Mouse (Mus musculus): Measurements from ENCODE around the gene Ksr1. TPM values are rescaled to one million over a fixed set of nuclear protein-coding genes. Genes with fewer than 3 reads are reported as not detected.

Gene Ksr1
- total and polyA plus RNA-seq, 2 experiments from 2014 or later: 3.2 to 33.7 TPM

GRCm38 (mm10) chr11:79094727-79095126 is 51.5 kb downstream of the Ksr1 start:
- no peaks in the 10 kb centered on the region for H3K36me3 ChIP-seq (ENCODE audit: insufficient read depth, low read length)
- H3K4me2 ChIP-seq (ENCODE audit: low read depth, low read length, poor library complexity, severe bottlenecking): no peak overlapping the region
- no peak overlapping the region for H3K9ac ChIP-seq (replicated peaks; ENCODE audit: low read length, poor library complexity, severe bottlenecking)
- DNase-seq (ENCODE audit: low spot score) (no peak), ATAC-seq (ENCODE audit: low FRiP score) (no peak)
- H3K27ac ChIP-seq (ENCODE audit: low read depth, low read length): peak overlapping the region; percentile 43; the same call in 1 of the 2 replicates
- H3K9me3 ChIP-seq (ENCODE audit: low read length): no peaks in the 10 kb centered on the region
- WGBS: 59% methylated on average over 5 of the region's 5 CpGs
- no peak overlapping the region for H3K4me3 ChIP-seq (ENCODE audit: low read depth, low read length)
- TF ChIP-seq CTCF (IDR thresholded peaks at IDR 0.05): no peak
- H3K4me1 ChIP-seq (ENCODE audit: insufficient read depth, low read length): 0 out of 2 replicates have a peak, but pooled peaks cover 3% of the 10 kb centered on the region
- H3K27me3 ChIP-seq (ENCODE audit: insufficient read depth, low read length): no peaks in the 10 kb centered on the region

GRCm38 (mm10) chr11:79093986-79094695 is 52.1 kb downstream of the Ksr1 start:
- H3K4me1 ChIP-seq (ENCODE audit: insufficient read depth, low read length): 0 out of 2 replicates have a peak, but pooled peaks cover 3% of the 10 kb centered on the region
- 90% methylated on average over 10 of the region's 10 CpGs for WGBS
- no peak overlapping the region for H3K9ac ChIP-seq (replicated peaks; ENCODE audit: low read length, poor library complexity, severe bottlenecking)
- peak overlapping the region; percentile 43; the same call in 1 of the 2 replicates for H3K27ac ChIP-seq (ENCODE audit: low read depth, low read length)
- no peak overlapping the region for H3K4me2 ChIP-seq (ENCODE audit: low read depth, low read length, poor library complexity, severe bottlenecking)
- TF ChIP-seq CTCF (IDR thresholded peaks at IDR 0.05): no peak
- H3K4me3 ChIP-seq (ENCODE audit: low read depth, low read length): no peak overlapping the region
- no peaks in the 10 kb centered on the region for H3K36me3 ChIP-seq (ENCODE audit: insufficient read depth, low read length)
- no peaks in the 10 kb centered on the region for H3K27me3 ChIP-seq (ENCODE audit: insufficient read depth, low read length)
- ATAC-seq (ENCODE audit: low FRiP score) (no peak), DNase-seq (ENCODE audit: low spot score) (no peak)
- no peaks in the 10 kb centered on the region for H3K9me3 ChIP-seq (ENCODE audit: low read length)

- H3K9ac ChIP-seq (replicated peaks; ENCODE audit: low read length, poor library complexity, severe bottlenecking): no peak overlapping the region
- no peak for TF ChIP-seq CTCF (IDR thresholded peaks at IDR 0.05)
- 0 out of 2 replicates have a peak, but pooled peaks cover 3% of the 10 kb centered on the region for H3K4me1 ChIP-seq (ENCODE audit: insufficient read depth, low read length)
- no peak overlapping the region for H3K4me3 ChIP-seq (ENCODE audit: low read depth, low read length)
- no peak overlapping the region for H3K4me2 ChIP-seq (ENCODE audit: low read depth, low read length, poor library complexity, severe bottlenecking)
- no peak overlapping the region for H3K27ac ChIP-seq (ENCODE audit: low read depth, low read length)
- H3K9me3 ChIP-seq (ENCODE audit: low read length): no peaks in the 10 kb centered on the region
- no peaks in the 10 kb centered on the region for H3K36me3 ChIP-seq (ENCODE audit: insufficient read depth, low read length)
- ATAC-seq (ENCODE audit: low FRiP score) (no peak), DNase-seq (ENCODE audit: low spot score) (no peak)
- no peaks in the 10 kb centered on the region for H3K27me3 ChIP-seq (ENCODE audit: insufficient read depth, low read length)
- WGBS: 64% methylated on average over 15 of the region's 15 CpGs
These were observed 52.8 kb downstream of the Ksr1 start for GRCm38 (mm10) chr11:79093386-79093906.

- 81% methylated on average over 7 of the region's 7 CpGs for WGBS
- Histone ChIP-seq H3K4me2 (ENCODE audit: low read depth, low read length, poor library complexity, severe bottlenecking) (no peak overlapping the region), H3K27ac (ENCODE audit: low read depth, low read length) (no peak overlapping the region)
These were observed 53.4 kb downstream of the Ksr1 start for GRCm38 (mm10) chr11:79092802-79093201.

GRCm38 (mm10) chr11:79092245-79092644 is 54.0 kb downstream of the Ksr1 start:
- DNase-seq (ENCODE audit: low spot score): no peak
- no peak for ATAC-seq (ENCODE audit: low FRiP score)
- Histone ChIP-seq H3K27me3 (ENCODE audit: insufficient read depth, low read length) (no peaks in the 10 kb centered on the region), H3K27ac (ENCODE audit: low read depth, low read length) (no peak overlapping the region), H3K36me3 (ENCODE audit: insufficient read depth, low read length) (no peaks in the 10 kb centered on the region), H3K4me1 (ENCODE audit: insufficient read depth, low read length) (0 out of 2 replicates have a peak, but pooled peaks cover 3% of the 10 kb centered on the region), H3K4me3 (ENCODE audit: low read depth, low read length) (no peak overlapping the region), H3K9me3 (ENCODE audit: low read length) (no peaks in the 10 kb centered on the region), H3K9ac (replicated peaks; ENCODE audit: low read length, poor library complexity, severe bottlenecking) (no peak overlapping the region), H3K4me2 (ENCODE audit: low read depth, low read length, poor library complexity, severe bottlenecking) (no peak overlapping the region)
- TF ChIP-seq CTCF (IDR thresholded peaks at IDR 0.05): no peak
- WGBS: 91% methylated on average over 6 of the region's 6 CpGs

More at GRCm38 (mm10) chr11:79092802-79093201, 53.4 kb downstream of the Ksr1 start:
- H3K9me3 ChIP-seq (ENCODE audit: low read length): no peaks in the 10 kb centered on the region
- ATAC-seq (ENCODE audit: low FRiP score): no peak
- H3K9ac ChIP-seq (replicated peaks; ENCODE audit: low read length, poor library complexity, severe bottlenecking): no peak overlapping the region
- no peaks in the 10 kb centered on the region for H3K27me3 ChIP-seq (ENCODE audit: insufficient read depth, low read length)
- H3K4me3 ChIP-seq (ENCODE audit: low read depth, low read length): no peak overlapping the region
- no peak for TF ChIP-seq CTCF (IDR thresholded peaks at IDR 0.05)
- no peaks in the 10 kb centered on the region for H3K36me3 ChIP-seq (ENCODE audit: insufficient read depth, low read length)
- H3K4me1 ChIP-seq (ENCODE audit: insufficient read depth, low read length): 0 out of 2 replicates have a peak, but pooled peaks cover 3% of the 10 kb centered on the region
- DNase-seq (ENCODE audit: low spot score): no peak

- Histone ChIP-seq H3K9me3 (ENCODE audit: low read length) (no peaks in the 10 kb centered on the region), H3K36me3 (ENCODE audit: insufficient read depth, low read length) (no peaks in the 10 kb centered on the region), H3K27ac (ENCODE audit: low read depth, low read length) (no peak overlapping the region), H3K4me3 (ENCODE audit: low read depth, low read length) (no peak overlapping the region), H3K4me2 (ENCODE audit: low read depth, low read length, poor library complexity, severe bottlenecking) (no peak overlapping the region), H3K9ac (replicated peaks; ENCODE audit: low read length, poor library complexity, severe bottlenecking) (no peak overlapping the region), H3K4me1 (ENCODE audit: insufficient read depth, low read length) (0 out of 2 replicates have a peak, but pooled peaks cover 3% of the 10 kb centered on the region), H3K27me3 (ENCODE audit: insufficient read depth, low read length) (no peaks in the 10 kb centered on the region)
- DNase-seq (ENCODE audit: low spot score) (no peak), ATAC-seq (ENCODE audit: low FRiP score) (no peak)
- 54% methylated on average over 1 of the region's 1 CpGs for WGBS
- no peak for TF ChIP-seq CTCF (IDR thresholded peaks at IDR 0.05)
These were observed 56.5 kb downstream of the Ksr1 start for GRCm38 (mm10) chr11:79089756-79090155.

Measured in midbrain, postnatal 0 days (tissue).